Mouse (Mus musculus): ENCODE results near the gene H2-Eb1. TPM values are rescaled to one million over a fixed set of nuclear protein-coding genes. Genes with fewer than 3 reads are reported as not detected.

Gene H2-Eb1
- polyA plus RNA-seq (2015; fragmentation: Nextera tagmentation; extraction: Ambion mirVana) = 3.2 and 4.3 TPM in 2 replicates

DNA sequence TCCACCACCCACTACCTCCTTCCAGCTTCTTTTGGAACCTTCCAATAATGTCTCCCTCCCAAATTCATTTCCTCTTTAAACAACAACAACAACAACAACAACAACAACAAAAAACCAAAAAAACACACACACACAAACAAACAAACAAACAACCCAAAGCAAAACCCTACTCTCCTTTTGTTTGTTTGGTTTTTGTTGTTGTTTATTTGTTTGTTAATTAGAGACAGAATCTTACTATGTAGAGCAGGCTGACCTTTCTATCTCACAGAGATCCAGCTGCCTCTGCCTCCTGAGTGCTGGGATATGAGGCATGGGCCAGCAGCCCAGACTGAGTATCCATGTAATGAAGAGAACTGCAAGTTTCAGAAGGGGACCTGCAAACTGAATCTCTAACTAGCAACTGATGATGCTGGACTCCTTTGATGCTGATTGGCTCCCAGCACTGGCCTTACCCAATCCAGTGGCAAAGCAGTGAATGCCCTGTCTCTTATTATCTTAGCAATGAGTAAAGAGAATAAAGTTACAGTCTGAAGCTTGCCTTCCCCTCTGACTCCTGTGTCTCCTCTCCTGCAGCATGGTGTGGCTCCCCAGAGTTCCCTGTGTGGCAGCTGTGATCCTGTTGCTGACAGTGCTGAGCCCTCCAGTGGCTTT, at the start of gene H2-Eb1:
H2-Eb1 (plus strand) TSS at position 488 of the 651 bp plus-strand sequence.

DNA sequence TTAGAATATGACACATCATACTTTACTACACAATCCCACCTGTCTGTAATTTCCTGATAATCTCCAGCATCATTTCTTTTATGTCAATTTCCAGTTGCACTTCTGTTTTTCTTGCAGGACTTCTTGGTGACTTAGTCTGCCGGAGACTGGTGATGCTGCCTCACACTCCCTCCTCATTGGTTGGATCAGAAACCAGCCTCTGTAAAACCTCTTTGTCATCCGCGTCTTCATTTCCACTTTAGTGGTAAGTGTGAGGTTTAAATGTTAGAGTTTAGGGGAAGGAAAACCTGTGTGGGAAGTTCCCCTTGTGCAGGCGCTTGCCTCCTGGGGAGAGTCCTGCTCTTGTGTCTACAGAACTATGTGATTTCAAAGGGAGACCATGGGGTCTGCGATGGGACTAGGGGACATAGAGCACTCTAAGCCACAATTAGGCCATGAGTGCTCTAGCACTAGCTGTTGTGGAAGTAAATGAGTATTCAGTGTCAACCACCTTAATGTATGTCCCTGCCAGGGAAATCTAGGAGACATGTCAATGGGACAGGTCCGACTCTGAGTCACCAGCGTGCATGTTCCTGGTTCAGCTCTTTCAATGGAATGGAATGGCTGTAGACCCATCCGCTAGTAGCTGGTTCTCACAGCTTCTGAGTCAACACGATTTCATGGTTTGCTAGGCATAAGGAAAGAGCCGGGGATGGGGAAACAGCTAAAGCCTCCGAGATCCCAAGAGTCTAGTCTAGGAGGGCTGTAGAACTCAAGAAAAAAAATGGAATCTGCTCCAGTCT, 47.9 kb upstream of the H2-Eb1 start, which contains the start of gene H2-Ab1:
H2-Ab1 (plus strand) TSS at position 96 of the 782 bp plus-strand sequence.

GRCm38 (mm10) chr17:34287648-34288047, 18.0 kb upstream of the H2-Eb1 start, which contains the start of gene H2-Aa:
Gene H2-Aa, minus strand, starts transcription at chr17:34287823.

GRCm38 (mm10) chr17:34325436-34325835, 19.8 kb downstream of the H2-Eb1 start, which contains the start of gene H2-Eb2:
Gene H2-Eb2, plus strand, starts transcription at chr17:34325665.

GRCm38 (mm10) chr17:34354539-34354938, 48.9 kb downstream of the H2-Eb1 start, which contains the start of gene Btnl2:
Gene Btnl2, plus strand, starts transcription at chr17:34354822.

Other genes with a start within 250 kb of the H2-Eb1 start
- 0.25 and 0.64 TPM in 2 replicates for gene H2-Oa, start 213.5 kb upstream of the H2-Eb1 start, polyA plus RNA-seq (2015; fragmentation: Nextera tagmentation; extraction: Ambion mirVana)
- 26.1 and 27.0 TPM in 2 replicates for gene H2-DMa, start 186.3 kb upstream of the H2-Eb1 start, polyA plus RNA-seq (2015; fragmentation: Nextera tagmentation; extraction: Ambion mirVana)
- gene Brd2, start 183.2 kb upstream of the H2-Eb1 start, polyA plus RNA-seq (2015; fragmentation: Nextera tagmentation; extraction: Ambion mirVana) = 107 and 118 TPM in 2 replicates
- 0.66 and 0.96 TPM in 2 replicates for gene H2-DMb2, start 162.6 kb upstream of the H2-Eb1 start, polyA plus RNA-seq (2015; fragmentation: Nextera tagmentation; extraction: Ambion mirVana)
- gene H2-DMb1, start 152.8 kb upstream of the H2-Eb1 start, polyA plus RNA-seq (2015; fragmentation: Nextera tagmentation; extraction: Ambion mirVana) = 0.80 and 1.1 TPM in 2 replicates
- 8.0 and 8.7 TPM in 2 replicates for gene Tap1, start 118.3 kb upstream of the H2-Eb1 start, polyA plus RNA-seq (2015; fragmentation: Nextera tagmentation; extraction: Ambion mirVana)
- 3.5 and 3.7 TPM in 2 replicates for gene Psmb9, start 118.1 kb upstream of the H2-Eb1 start, polyA plus RNA-seq (2015; fragmentation: Nextera tagmentation; extraction: Ambion mirVana)
- 7.4 and 9.0 TPM in 2 replicates for gene Psmb8, start 108.1 kb upstream of the H2-Eb1 start, polyA plus RNA-seq (2015; fragmentation: Nextera tagmentation; extraction: Ambion mirVana)
- 3.5 and 4.9 TPM in 2 replicates for gene Tap2, start 102.3 kb upstream of the H2-Eb1 start, polyA plus RNA-seq (2015; fragmentation: Nextera tagmentation; extraction: Ambion mirVana)
- 0.14 and 0.19 TPM in 2 replicates for gene H2-Ob, start 67.0 kb upstream of the H2-Eb1 start, polyA plus RNA-seq (2015; fragmentation: Nextera tagmentation; extraction: Ambion mirVana)
- 2.7 and 3.5 TPM in 2 replicates for gene H2-Ab1, start 48.2 kb upstream of the H2-Eb1 start, polyA plus RNA-seq (2015; fragmentation: Nextera tagmentation; extraction: Ambion mirVana)
- gene H2-Aa, start 18.0 kb upstream of the H2-Eb1 start, polyA plus RNA-seq (2015; fragmentation: Nextera tagmentation; extraction: Ambion mirVana) = 0.41 and 0.74 TPM in 2 replicates
- gene H2-Eb2, start 19.8 kb downstream of the H2-Eb1 start, polyA plus RNA-seq (2015; fragmentation: Nextera tagmentation; extraction: Ambion mirVana) = 0.13 and 0.26 TPM in 2 replicates
- gene Btnl2, start 49.0 kb downstream of the H2-Eb1 start, polyA plus RNA-seq (2015; fragmentation: Nextera tagmentation; extraction: Ambion mirVana) = not detected in 2 replicates
- gene Btnl1, start 71.3 kb downstream of the H2-Eb1 start, polyA plus RNA-seq (2015; fragmentation: Nextera tagmentation; extraction: Ambion mirVana) = not detected in 2 replicates
- gene BC051142, start 93.0 kb downstream of the H2-Eb1 start, polyA plus RNA-seq (2015; fragmentation: Nextera tagmentation; extraction: Ambion mirVana) = 5.3 and 6.1 TPM in 2 replicates
- gene Btnl4, start 171.5 kb downstream of the H2-Eb1 start, polyA plus RNA-seq (2015; fragmentation: Nextera tagmentation; extraction: Ambion mirVana) = not detected in 2 replicates
- not detected in 2 replicates for gene Btnl6, start 211.5 kb downstream of the H2-Eb1 start, polyA plus RNA-seq (2015; fragmentation: Nextera tagmentation; extraction: Ambion mirVana)